Mouse (Mus musculus) subcutaneous adipose tissue, adult 2 months (tissue): ENCODE data around the gene Acss3. TPM values are rescaled to one million over a fixed set of nuclear protein-coding genes. Genes with fewer than 3 reads are reported as not detected.

Experiments used
- polyA plus RNA-seq: library from polyadenylated mRNA; depleted of rRNA; stranded (reverse); fragments of >200 nt; gene quantifications from 2 replicates; pipeline ENCODE4 v1.2.3, GENCODE M21; 2012; ENCODE audit warnings: low replicate concordance; rRNA removed

Acss3 gene
- polyA plus RNA-seq: 14.8 and 28.4 TPM in 2 replicates

GRCm38 (mm10) chr10:107123529-107124335 is at the start of gene Acss3:
Acss3 (minus strand) TSS chr10:107123668.

Other genes with a start within 250 kb of the Acss3 start
- gene Lin7a, start 148.0 kb upstream of the Acss3 start, polyA plus RNA-seq: 0.60 and 1.6 TPM in 2 replicates